Mouse (Mus musculus) CH12.LX (cell line): ENCODE measurements around the gene Xiap. TPM values are rescaled to one million over a fixed set of nuclear protein-coding genes. Genes with fewer than 3 reads are reported as not detected.
"Not testable (repeated sequence)": the region's sequence is repeated elsewhere in the genome, so short reads cannot be mapped to it uniquely, and the experiment has no call there.

Source experiments
- DNase-seq: peaks from one replicate; pipeline ENCODE4 v3.0.0-alpha.2; 2013; ENCODE audit errors: extremely low read depth
- H3K27ac ChIP-seq: 2 replicates; pipeline ENCODE4 v1.5.1; 2012; ENCODE audit warnings: low read depth, mild to moderate bottlenecking, control low read depth, moderate library complexity; ENCODE audit not compliant: insufficient read depth
- H3K27me3 ChIP-seq: replicated peaks from 2 replicates; pipeline ENCODE3; 2012; ENCODE audit warnings: inconsistent platforms
- H3K36me3 ChIP-seq, 2 experiments: replicated peaks in 1 of 2; 2 replicates each; pipeline versions ENCODE3 to v1.6.1; 2012; ENCODE audit warnings: inconsistent platforms in 1 of 2, low read length in 1 of 2, mild to moderate bottlenecking in 1 of 2, mixed read lengths in 1 of 2, moderate library complexity in 1 of 2; ENCODE audit not compliant: control insufficient read depth in 1 of 2, insufficient read depth in 1 of 2
- H3K4me1 ChIP-seq, 2 experiments: 2 replicates each; pipeline ENCODE4 v1.6.1; 2012; ENCODE audit warnings: inconsistent platforms in 1 of 2, moderate library complexity in 1 of 2; ENCODE audit not compliant: insufficient read depth in 2 of 2, control insufficient read depth in 1 of 2
- H3K4me2 ChIP-seq: 2 replicates; pipeline ENCODE4 v1.6.1; 2012; ENCODE audit warnings: low read depth, mild to moderate bottlenecking, control low read depth; ENCODE audit not compliant: poor library complexity, insufficient read depth, severe bottlenecking
- H3K4me3 ChIP-seq, 3 experiments: fragments of 150-350 bp in 1 of 3; sonication (generic) in 1 of 3; replicated peaks in 1 of 3; 2 replicates each; pipeline versions ENCODE3 to v1.5.1; 2011 to 2012; ENCODE audit warnings: low read depth in 2 of 3, low read length in 2 of 3, mild to moderate bottlenecking in 2 of 3, moderate library complexity in 2 of 3, control low read depth in 1 of 3, improper control_type of control experiment in 1 of 3, inconsistent platforms in 1 of 3, mixed read lengths in 1 of 3; ENCODE audit not compliant: poor library complexity in 1 of 3
- H3K79me2 ChIP-seq: replicated peaks from 2 replicates; pipeline ENCODE4 v1.6.1; 2012; ENCODE audit warnings: mild to moderate bottlenecking, moderate library complexity; ENCODE audit not compliant: control insufficient read depth, poor library complexity, insufficient read depth, severe bottlenecking; ENCODE audit errors: extremely low read depth
- H3K9ac ChIP-seq: 2 replicates; pipeline ENCODE4 v1.6.1; 2012; ENCODE audit warnings: low read depth, mild to moderate bottlenecking, control low read depth, moderate library complexity; ENCODE audit not compliant: insufficient read depth
- H3K9me3 ChIP-seq: replicated peaks from 2 replicates; pipeline ENCODE3; 2012; ENCODE audit warnings: low read length, inconsistent platforms, mixed read lengths
- E2F4 ChIP-seq: IDR thresholded peaks from 2 replicates; pipeline ENCODE4 v1.6.1; 2011; ENCODE audit warnings: low read depth, low read length, improper control_type of control experiment; ENCODE audit not compliant: insufficient replicate concordance
- ETS1 ChIP-seq: conservative IDR thresholded peaks from 2 replicates; pipeline ENCODE4 v1.6.1; 2012; ENCODE audit warnings: low read depth, mild to moderate bottlenecking, inconsistent platforms, low read length, improper control_type of control experiment, moderate library complexity
- IRF4 ChIP-seq: IDR thresholded peaks from 2 replicates; pipeline ENCODE4 v1.6.1; 2014; ENCODE audit warnings: low read depth, mild to moderate bottlenecking, inconsistent platforms, low read length, improper control_type of control experiment
- JUND ChIP-seq: conservative IDR thresholded peaks from 2 replicates; pipeline ENCODE4 v1.6.1; 2011; ENCODE audit warnings: low read depth, low read length, improper control_type of control experiment
- KAT2A ChIP-seq: IDR thresholded peaks from 2 replicates; pipeline ENCODE4 v1.6.1; 2012; ENCODE audit warnings: low read length, improper control_type of control experiment, inconsistent platforms; ENCODE audit not compliant: insufficient replicate concordance
- MAZ ChIP-seq: IDR thresholded peaks from 2 replicates; pipeline ENCODE4 v1.6.1; 2012; ENCODE audit warnings: low read depth, mild to moderate bottlenecking, inconsistent platforms, low read length, improper control_type of control experiment, moderate library complexity
- NELFE ChIP-seq: IDR thresholded peaks from 2 replicates; pipeline ENCODE4 v1.6.1; 2011; ENCODE audit warnings: low read depth, low read length, improper control_type of control experiment
- NRF1 ChIP-seq: IDR thresholded peaks from 2 replicates; pipeline ENCODE4 v1.6.1; 2014; ENCODE audit warnings: low read depth, mild to moderate bottlenecking, inconsistent platforms, low read length, improper control_type of control experiment, moderate library complexity
- POLR2AphosphoS2 ChIP-seq: IDR thresholded peaks from 2 replicates; pipeline ENCODE4 v1.6.1; 2011; ENCODE audit warnings: low read depth, low read length, improper control_type of control experiment
- RAD21 ChIP-seq: IDR thresholded peaks from 2 replicates; pipeline ENCODE4 v1.6.1; 2011; ENCODE audit warnings: low read depth, mild to moderate bottlenecking, low read length, improper control_type of control experiment, moderate library complexity
- TCF12 ChIP-seq: IDR thresholded peaks from 2 replicates; pipeline ENCODE4 v1.6.1; 2014; ENCODE audit warnings: low read depth, mild to moderate bottlenecking, inconsistent platforms, low read length, improper control_type of control experiment
- USF1 ChIP-seq: IDR thresholded peaks from 2 replicates; pipeline ENCODE4 v1.6.1; 2014; ENCODE audit warnings: low read depth, mild to moderate bottlenecking, inconsistent platforms, low read length, improper control_type of control experiment
- ZC3H11A ChIP-seq: IDR thresholded peaks from 2 replicates; pipeline ENCODE4 v1.6.1; 2012; ENCODE audit warnings: low read depth, mild to moderate bottlenecking, inconsistent platforms, low read length, improper control_type of control experiment
- ZKSCAN1 ChIP-seq: IDR thresholded peaks from 2 replicates; pipeline ENCODE4 v1.6.1; 2012; ENCODE audit warnings: low read depth, inconsistent platforms, low read length, improper control_type of control experiment, borderline replicate concordance
- ZMIZ1 ChIP-seq: IDR thresholded peaks from 2 replicates; pipeline ENCODE4 v1.6.1; 2012; ENCODE audit warnings: low read depth, mild to moderate bottlenecking, inconsistent platforms, low read length, improper control_type of control experiment
- ZNF384 ChIP-seq: IDR thresholded peaks from 2 replicates; pipeline ENCODE4 v1.6.1; 2012; ENCODE audit warnings: low read depth, low read length, improper control_type of control experiment, inconsistent platforms
- dilution Hi-C: fragments of 300-500 bp; cut with MboI; formaldehyde crosslinking; loops from 2 replicates; pipeline ENCODE4 v1.14.3; 2020; ENCODE audit warnings: low sequenced_read_pairs; ENCODE audit not compliant: extremely low pct_unique_long_range_greater_than_20kb, extremely low pct_ligation_motif_present
- in situ Hi-C: fragments of 300-500 bp; cut with MboI; formaldehyde crosslinking; loops from 3 replicates; pipeline ENCODE4 v1.14.3; 2019; ENCODE audit warnings: low sequenced_read_pairs, low pct_ligation_motif_present, low pct_unique_long_range_greater_than_20kb, mixed read lengths
- polyA plus RNA-seq: library from polyadenylated mRNA; unstranded; fragments of >175 nt; gene quantifications from 2 replicates; pipeline ENCODE4 v1.2.1, GENCODE M21; 2012; ENCODE audit warnings: low read depth; ENCODE audit not compliant: insufficient read length
- total RNA-seq, 2 experiments: library from RNA; depleted of rRNA; stranded (reverse); fragments of 300-350 nt in 1 of 2; fragments of >200 nt in 1 of 2; gene quantifications; 2 replicates each; pipeline ENCODE4 v1.2.3; 2012 to 2014

Xiap gene
- total and polyA plus RNA-seq, 3 experiments: 11.7 to 26.7 (median 17.9) TPM

- dilution Hi-C loops: no loop called here
- Histone ChIP-seq H3K9me3 (no peaks in the 10 kb centered on the region), H3K9ac (no peak overlapping the region), H3K27me3 (no peaks in the 10 kb centered on the region), H3K27ac (no peak overlapping the region), H3K4me3 (no peak overlapping the region), H3K4me2 (no peak overlapping the region), H3K79me2 (no peaks in the 10 kb centered on the region), H3K4me1 (peaks cover 3 to 8% of the 10 kb centered on the region in 2 experiments; a peak in 3 of 4 replicates), H3K36me3 (no peaks in the 10 kb centered on the region)
- TF ChIP-seq ZMIZ1 (no peak), TCF12 (no peak), ZC3H11A (no peak), USF1 (no peak), IRF4 (no peak), POLR2AphosphoS2 (no peak), NELFE (no peak), ZKSCAN1 (no peak), ZNF384 (no peak), JUND (no peak), ETS1 (no peak), E2F4 (no peak), KAT2A (no peak), MAZ (no peak), RAD21 (no peak), NRF1 (no peak)
- in situ Hi-C loops: no loop called here
- DNase-seq: no peak
Measured at GRCm38 (mm10) chrX:42019441-42019840, 40.0 kb upstream of the Xiap start.

DNA sequence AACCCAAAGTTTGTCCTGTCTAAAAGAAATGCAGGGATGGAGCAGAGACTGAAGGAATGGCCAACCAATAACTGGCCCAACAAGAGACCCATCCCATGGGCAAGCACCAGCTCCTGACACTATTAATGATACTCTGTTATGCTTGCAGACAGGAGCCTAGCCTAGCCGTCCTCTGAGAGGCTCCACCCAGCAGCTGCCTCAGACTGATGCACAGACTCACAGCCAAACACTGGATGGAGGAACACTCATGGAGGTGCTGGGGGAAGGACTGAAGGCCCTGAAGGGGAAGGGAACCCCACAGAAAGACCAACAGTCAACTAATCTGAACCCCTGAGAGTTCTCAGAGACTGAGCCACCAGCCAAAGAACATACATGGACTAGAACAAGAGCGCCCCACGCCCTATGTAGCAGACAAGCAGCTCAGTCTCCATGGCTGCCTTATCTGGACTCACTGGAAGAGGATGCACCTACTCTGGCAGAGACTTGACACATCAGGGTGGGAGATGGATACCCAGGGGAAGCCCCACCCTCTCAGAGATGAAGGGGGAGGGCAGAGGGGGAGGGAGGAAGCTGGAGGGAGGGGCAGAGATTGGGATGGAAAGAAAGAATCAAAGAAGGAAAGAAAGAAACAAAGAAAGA lies 33.6 kb upstream of the Xiap start:
- H3K4me2 ChIP-seq, H3K79me2 ChIP-seq, H3K4me3 ChIP-seq, H3K27ac ChIP-seq, DNase-seq, H3K9ac ChIP-seq, H3K36me3 ChIP-seq, in situ Hi-C loops, dilution Hi-C loops, H3K9me3 ChIP-seq, H3K27me3 ChIP-seq, H3K4me1 ChIP-seq: not testable (repeated sequence)

GRCm38 (mm10) chrX:42026981-42027380 lies 32.5 kb upstream of the Xiap start:
- H3K4me2 ChIP-seq, H3K27me3 ChIP-seq, in situ Hi-C loops, H3K27ac ChIP-seq, H3K79me2 ChIP-seq, dilution Hi-C loops, H3K9ac ChIP-seq, H3K4me1 ChIP-seq, DNase-seq, H3K9me3 ChIP-seq, H3K36me3 ChIP-seq, H3K4me3 ChIP-seq: not testable (repeated sequence)
